Mouse (Mus musculus) stomach, embryonic 14.5 days (tissue): ENCODE data around the gene Ltn1. TPM values are rescaled to one million over a fixed set of nuclear protein-coding genes. Genes with fewer than 3 reads are reported as not detected.

Source experiments
- ATAC-seq: fragments of 200-750 bp; cut with Nextera tagmentation; 2 replicates; pipeline ENCODE4 v1.8.0; 2017; ENCODE audit warnings: low read depth, moderate TSS enrichment; ENCODE audit not compliant: insufficient number of reproducible peaks, insufficient read depth, low FRiP score
- H3K27ac ChIP-seq: fragments of 300-500 bp; sonication (generic); 2 replicates; pipeline ENCODE4 v1.5.1; 2014; ENCODE audit warnings: mild to moderate bottlenecking, low read length, moderate library complexity, mixed read lengths
- H3K27me3 ChIP-seq: fragments of 300-500 bp; sonication (generic); 2 replicates; pipeline ENCODE4 v1.6.1; 2014; ENCODE audit warnings: low read length, control low read depth, mixed read lengths; ENCODE audit not compliant: control insufficient read depth, insufficient read depth
- H3K36me3 ChIP-seq: fragments of 300-500 bp; sonication (generic); 2 replicates; pipeline ENCODE4 v1.6.1; 2014; ENCODE audit warnings: mild to moderate bottlenecking, control low read depth, low read length, moderate library complexity, mixed read lengths; ENCODE audit not compliant: control insufficient read depth, insufficient read depth
- H3K4me1 ChIP-seq: fragments of 300-500 bp; sonication (generic); 2 replicates; pipeline ENCODE4 v1.6.1; 2014; ENCODE audit warnings: low read length, control low read depth, mixed read lengths; ENCODE audit not compliant: control insufficient read depth, insufficient read depth
- H3K4me2 ChIP-seq: fragments of 300-500 bp; sonication (generic); replicated peaks from 2 replicates; pipeline ENCODE4 v1.6.1; 2014; ENCODE audit warnings: low read depth, low read length, control low read depth
- H3K4me3 ChIP-seq: fragments of 300-500 bp; sonication (generic); 2 replicates; pipeline ENCODE4 v1.5.1; 2014; ENCODE audit warnings: low read depth, low read length, control low read depth
- H3K9ac ChIP-seq: fragments of 300-500 bp; sonication (generic); replicated peaks from 2 replicates; pipeline ENCODE4 v1.6.1; 2014; ENCODE audit warnings: low read depth, mild to moderate bottlenecking, control low read depth, low read length, moderate library complexity, mixed read lengths
- H3K9me3 ChIP-seq: fragments of 300-500 bp; sonication (generic); 2 replicates; pipeline ENCODE4 v1.6.1; 2016; ENCODE audit warnings: low read depth, low read length, control low read depth; ENCODE audit not compliant: control insufficient read depth
- WGBS: fragments of 180-500 bp; shearing (Covaris S2); extraction: QIAGEN DNeasy Blood & Tissue Kit; methylation state at CpG from one replicate; pipeline ENCODE4 v1.1.7; 2014; 5-methylcytosine and 5-hydroxymethylcytosine counted together
- polyA plus RNA-seq: library from polyadenylated mRNA; unstranded; fragments of >200 nt; fragmentation: Nextera tagmentation; extraction: Ambion mirVana; gene quantifications from 2 replicates; pipeline ENCODE4 v1.2.1, GENCODE M21; 2014

Gene Ltn1
- polyA plus RNA-seq, 1 experiment from 2014 or later, result 37.7 TPM

- no peaks in the 10 kb centered on the region for H3K9me3 ChIP-seq
- WGBS, result 84% methylated on average over 6 of the region's 6 CpGs
- H3K27ac ChIP-seq, result no peak overlapping the region
- H3K4me3 ChIP-seq, result no peak overlapping the region
- H3K36me3 ChIP-seq, result no peaks in the 10 kb centered on the region
- H3K4me1 ChIP-seq, result 0 out of 2 replicates have a peak, but pooled peaks cover 2% of the 10 kb centered on the region
- H3K4me2 ChIP-seq, result no peak overlapping the region
- no peaks in the 10 kb centered on the region for H3K27me3 ChIP-seq
- ATAC-seq, result no peak
- no peak overlapping the region for H3K9ac ChIP-seq
Observed at GRCm38 (mm10) chr16:87434946-87435345, 2.5 kb upstream of the Ltn1 start.

- Histone ChIP-seq H3K9ac (no peak overlapping the region), H3K36me3 (no peaks in the 10 kb centered on the region), H3K4me1 (0 out of 2 replicates have a peak, but pooled peaks cover 2% of the 10 kb centered on the region), H3K9me3 (no peaks in the 10 kb centered on the region), H3K4me3 (no peak overlapping the region), H3K27ac (no peak overlapping the region), H3K4me2 (no peak overlapping the region), H3K27me3 (no peaks in the 10 kb centered on the region)
- WGBS, result 90% methylated on average over 7 of the region's 7 CpGs
- no peak for ATAC-seq
Observed at GRCm38 (mm10) chr16:87434266-87434665, 1.9 kb upstream of the Ltn1 start.

- no peak for ATAC-seq
- no peak overlapping the region for H3K9ac ChIP-seq
- peaks cover 36% of the 10 kb centered on the region for H3K36me3 ChIP-seq
- no peaks in the 10 kb centered on the region for H3K9me3 ChIP-seq
- 94% methylated on average over 8 of the region's 8 CpGs for WGBS
- H3K4me1 ChIP-seq, result 0 out of 2 replicates have a peak, but pooled peaks cover 2% of the 10 kb centered on the region
- no peaks in the 10 kb centered on the region for H3K27me3 ChIP-seq
- H3K4me2 ChIP-seq, result no peak overlapping the region
- no peak overlapping the region for H3K4me3 ChIP-seq
- H3K27ac ChIP-seq, result no peak overlapping the region
Observed at GRCm38 (mm10) chr16:87427516-87427915, 4.9 kb downstream of the Ltn1 start.

- H3K27me3 ChIP-seq, result no peaks in the 10 kb centered on the region
- no peak overlapping the region for H3K4me2 ChIP-seq
- peaks cover 12% of the 10 kb centered on the region; the same call in 1 of the 2 replicates for H3K9me3 ChIP-seq
- no peak for ATAC-seq
- no peak overlapping the region for H3K27ac ChIP-seq
- no peak overlapping the region for H3K4me3 ChIP-seq
- H3K9ac ChIP-seq, result no peak overlapping the region
- H3K4me1 ChIP-seq, result no peaks in the 10 kb centered on the region
- peaks cover 83% of the 10 kb centered on the region for H3K36me3 ChIP-seq
- WGBS, result 92% methylated on average over 8 of the region's 8 CpGs
Observed at GRCm38 (mm10) chr16:87420662-87421061, 11.8 kb downstream of the Ltn1 start.

- Histone ChIP-seq H3K4me1 (no peaks in the 10 kb centered on the region), H3K9me3 (no peaks in the 10 kb centered on the region), H3K4me2 (no peak overlapping the region), H3K36me3 (peaks cover 65% of the 10 kb centered on the region), H3K4me3 (no peak overlapping the region), H3K27me3 (no peaks in the 10 kb centered on the region), H3K9ac (no peak overlapping the region), H3K27ac (no peak overlapping the region)
- WGBS, result 74% methylated on average over 3 of the region's 3 CpGs
- ATAC-seq, result no peak
Observed at GRCm38 (mm10) chr16:87405001-87405400, 27.4 kb downstream of the Ltn1 start.

GRCm38 (mm10) chr16:87393813-87394548 lies 38.4 kb downstream of the Ltn1 start:
- Histone ChIP-seq H3K4me2 (no peak overlapping the region), H3K9ac (no peak overlapping the region), H3K4me1 (no peaks in the 10 kb centered on the region), H3K36me3 (peaks cover 53% of the 10 kb centered on the region), H3K9me3 (no peaks in the 10 kb centered on the region), H3K27ac (no peak overlapping the region), H3K27me3 (no peaks in the 10 kb centered on the region), H3K4me3 (no peak overlapping the region)
- WGBS, result 50% methylated on average over 16 of the region's 16 CpGs
- ATAC-seq, result no peak

- Histone ChIP-seq H3K9me3 (no peaks in the 10 kb centered on the region), H3K4me1 (no peaks in the 10 kb centered on the region), H3K4me3 (no peak overlapping the region), H3K27me3 (no peaks in the 10 kb centered on the region), H3K9ac (no peak overlapping the region), H3K4me2 (no peak overlapping the region), H3K27ac (no peak overlapping the region), H3K36me3 (peaks cover 21% of the 10 kb centered on the region)
- 93% methylated on average over 3 of the region's 3 CpGs for WGBS
- no peak for ATAC-seq
Observed at GRCm38 (mm10) chr16:87387444-87387977, 44.9 kb downstream of the Ltn1 start.

- no peak overlapping the region for H3K27ac ChIP-seq
- no peak overlapping the region for H3K4me2 ChIP-seq
- no peak overlapping the region for H3K9ac ChIP-seq
- H3K36me3 ChIP-seq, result peaks cover 39% of the 10 kb centered on the region
- H3K27me3 ChIP-seq, result no peaks in the 10 kb centered on the region
- WGBS, result 81% methylated on average over 2 of the region's 2 CpGs
- no peaks in the 10 kb centered on the region for H3K9me3 ChIP-seq
- no peak overlapping the region for H3K4me3 ChIP-seq
- no peak for ATAC-seq
- no peaks in the 10 kb centered on the region for H3K4me1 ChIP-seq
Observed at GRCm38 (mm10) chr16:87384366-87384765, 48.0 kb downstream of the Ltn1 start.
